Mouse (Mus musculus) embryonic facial prominence, embryonic 14.5 days (tissue): ENCODE data around the gene Olfr51. TPM values are rescaled to one million over a fixed set of nuclear protein-coding genes. Genes with fewer than 3 reads are reported as not detected.

ENCODE experiments used
- ATAC-seq: fragments of 200-750 bp; cut with Nextera tagmentation; 2 replicates; pipeline ENCODE4 v1.8.0; 2017; ENCODE audit warnings: low read depth, moderate number of reproducible peaks, moderate TSS enrichment
- DNase-seq: peaks from one replicate; pipeline ENCODE4 v3.0.0-alpha.2; 2015; ENCODE audit warnings: low spot score
- H3K27ac ChIP-seq: fragments of 300-500 bp; sonication (generic); replicated peaks from 2 replicates; pipeline ENCODE4 v1.5.1; 2014; ENCODE audit warnings: low read depth, mild to moderate bottlenecking, low read length, moderate library complexity
- H3K27me3 ChIP-seq: fragments of 300-500 bp; sonication (generic); replicated peaks from 2 replicates; pipeline ENCODE4 v1.6.1; 2014; ENCODE audit warnings: low read length; ENCODE audit not compliant: control insufficient read depth, insufficient read depth
- H3K36me3 ChIP-seq: fragments of 300-500 bp; sonication (generic); 2 replicates; pipeline ENCODE4 v1.6.1; 2014; ENCODE audit warnings: low read length, mixed read lengths; ENCODE audit not compliant: control insufficient read depth, insufficient read depth
- H3K4me1 ChIP-seq: fragments of 300-500 bp; sonication (generic); 2 replicates; pipeline ENCODE4 v1.6.1; 2014; ENCODE audit warnings: antibody characterized with exemption, low read length; ENCODE audit not compliant: control insufficient read depth, insufficient read depth
- H3K4me2 ChIP-seq: fragments of 300-500 bp; sonication (generic); 2 replicates; pipeline ENCODE4 v1.6.1; 2014; ENCODE audit warnings: low read depth, mild to moderate bottlenecking, low read length, moderate library complexity, mixed read lengths
- H3K4me3 ChIP-seq: fragments of 300-500 bp; sonication (generic); 2 replicates; pipeline ENCODE4 v1.5.1; 2014; ENCODE audit warnings: low read depth, mild to moderate bottlenecking, low read length
- H3K9ac ChIP-seq: fragments of 300-500 bp; sonication (generic); 2 replicates; pipeline ENCODE4 v1.6.1; 2014; ENCODE audit warnings: low read depth, mild to moderate bottlenecking, low read length, moderate library complexity, mixed read lengths
- H3K9me3 ChIP-seq: fragments of 300-500 bp; sonication (generic); 2 replicates; pipeline ENCODE4 v1.6.1; 2016; ENCODE audit warnings: low read length; ENCODE audit not compliant: control insufficient read depth
- WGBS: fragments of 180-500 bp; shearing (Covaris S2); extraction: QIAGEN DNeasy Blood & Tissue Kit; methylation state at CpG from one replicate; pipeline ENCODE4 v1.1.7; 2014; 5-methylcytosine and 5-hydroxymethylcytosine counted together
- polyA plus RNA-seq: library from polyadenylated mRNA; unstranded; fragments of >200 nt; fragmentation: Nextera tagmentation; extraction: Ambion mirVana; gene quantifications from 2 replicates; pipeline ENCODE4 v1.2.1, GENCODE M21; 2014

The Olfr51 gene
- polyA plus RNA-seq, 1 experiment from 2014 or later: not detected

GRCm38 (mm10) chr11:51053230-51053629, 49.8 kb downstream of the Olfr51 start:
- no peak overlapping the region for H3K4me3 ChIP-seq
- DNase-seq (no peak), ATAC-seq (no peak)
- H3K9me3 ChIP-seq: no peaks in the 10 kb centered on the region
- H3K27ac ChIP-seq: no peak overlapping the region
- H3K27me3 ChIP-seq: no peaks in the 10 kb centered on the region
- 51% methylated on average over 3 of the region's 3 CpGs for WGBS
- no peak overlapping the region for H3K4me2 ChIP-seq
- H3K36me3 ChIP-seq: no peaks in the 10 kb centered on the region
- no peak overlapping the region for H3K9ac ChIP-seq
- H3K4me1 ChIP-seq: no peaks in the 10 kb centered on the region

GRCm38 (mm10) chr11:51059151-51059571, 55.8 kb downstream of the Olfr51 start, which contains the start of gene Zfp354a:
TSS of gene Zfp354a (plus strand) at chr11:51059257.
- Histone ChIP-seq H3K36me3 (peaks cover 6% of the 10 kb centered on the region; the same call in 1 of the 2 replicates), H3K4me3 (peak within 1 kb of the TSS; percentile 86), H3K4me2 (peak within 1 kb of the TSS; percentile 86), H3K27ac (no peak within 1 kb of the TSS), H3K27me3 (no peaks in the 10 kb centered on the region), H3K9ac (peak within 1 kb of the TSS; percentile 82), H3K4me1 (0 out of 2 replicates have a peak, but pooled peaks cover 3% of the 10 kb centered on the region), H3K9me3 (no peaks in the 10 kb centered on the region)
- ATAC-seq (peak; percentile 92), DNase-seq (peak; percentile 88)
- WGBS: under 1% methylated on average over 29 of the region's 32 CpGs

Other genes starting within 250 kb of the Olfr51 start
- gene Zfp354c, start 175.9 kb upstream of the Olfr51 start, polyA plus RNA-seq: 45.9 and 49.4 TPM in 2 replicates
- 0.79 and 0.81 TPM in 2 replicates for gene Zfp879, start 162.0 kb upstream of the Olfr51 start, polyA plus RNA-seq
- gene Grm6, start 152.9 kb upstream of the Olfr51 start, polyA plus RNA-seq: 0.05 and 0.13 TPM in 2 replicates
- 6.8 and 8.2 TPM in 2 replicates for gene Zfp454, start 115.9 kb upstream of the Olfr51 start, polyA plus RNA-seq
- gene Zfp2, start 87.4 kb upstream of the Olfr51 start, polyA plus RNA-seq: 10.1 and 10.5 TPM in 2 replicates
- gene Zfp354b, start 72.0 kb upstream of the Olfr51 start, polyA plus RNA-seq: 1.5 and 1.6 TPM in 2 replicates
- gene 4933414I15Rik, start 59.8 kb upstream of the Olfr51 start, polyA plus RNA-seq: not detected in 2 replicates
- not detected in 2 replicates for gene Prop1, start 49.8 kb upstream of the Olfr51 start, polyA plus RNA-seq
- not detected in 2 replicates for gene Olfr1378, start 37.1 kb upstream of the Olfr51 start, polyA plus RNA-seq
- gene Olfr1377, start 21.6 kb upstream of the Olfr51 start, polyA plus RNA-seq: 0.17 TPM in 1 of 2 replicates, not detected in the other
- gene Olfr54, start 10.6 kb downstream of the Olfr51 start, polyA plus RNA-seq: 0.04 TPM in 1 of 2 replicates, not detected in the other
- gene Olfr1375, start 44.5 kb downstream of the Olfr51 start, polyA plus RNA-seq: not detected in 2 replicates
- 8.0 and 10.4 TPM in 2 replicates for gene Zfp354a, start 55.7 kb downstream of the Olfr51 start, polyA plus RNA-seq
- gene Gm12569, start 216.9 kb downstream of the Olfr51 start, polyA plus RNA-seq: not detected in 2 replicates